Mouse (Mus musculus) small intestine, adult 2 months (tissue): ENCODE measurements around the gene Ankrd13d.
A peak's percentile ranks its signal among the peaks of the same experiment; 100 is the strongest.

ENCODE experiments used
- CTCF ChIP-seq: fragments of 200-500 bp; IDR thresholded peaks from 2 replicates; pipeline ENCODE4 v1.5.1; 2012; ENCODE audit warnings: low read depth, mild to moderate bottlenecking, control low read depth, inconsistent platforms, low read length, moderate library complexity, mixed read lengths; ENCODE audit not compliant: insufficient replicate concordance, insufficient read length; ENCODE audit errors: extremely low read depth
- POLR2A ChIP-seq: fragments of 200-500 bp; IDR thresholded peaks from 2 replicates; pipeline ENCODE4 v1.6.1; 2012; ENCODE audit warnings: low read depth, mild to moderate bottlenecking, control low read depth, inconsistent platforms, low read length, moderate library complexity

DNA sequence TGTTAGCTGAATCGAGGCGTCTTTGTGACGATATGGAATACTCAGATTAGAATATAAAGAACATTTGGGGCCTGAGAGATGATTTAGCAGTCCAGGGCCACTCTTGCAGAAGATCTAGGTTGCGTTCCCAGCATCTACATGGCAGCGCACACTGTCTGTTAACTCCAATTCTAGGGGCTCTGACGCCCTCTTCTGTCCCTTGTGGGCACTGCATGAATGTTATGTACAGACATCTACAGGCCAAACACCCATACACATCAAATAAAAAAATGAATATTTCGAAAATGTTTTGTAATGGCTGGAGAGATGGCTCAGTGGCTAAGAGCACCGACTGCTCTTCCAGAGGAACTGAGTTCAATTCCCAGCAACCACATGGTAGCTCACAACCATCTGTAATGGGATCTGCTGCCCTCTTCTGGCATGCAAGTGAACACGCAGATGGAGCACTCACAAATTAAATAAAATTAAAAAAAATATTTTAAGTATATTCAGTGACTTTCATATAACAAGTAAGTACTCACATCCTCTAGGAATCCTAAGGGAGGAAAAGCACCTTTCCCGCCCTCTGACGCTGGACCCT, 27.3 kb downstream of the Ankrd13d start:
- no peak for TF ChIP-seq POLR2A
- peak; percentile 39; the same call in 1 of the 2 replicates for TF ChIP-seq CTCF
